Mouse (Mus musculus) frontal cortex, postnatal 36 days (tissue): ENCODE measurements around the gene Ccdc107.

Experiments
- DNase-seq, 2 experiments: peaks; one replicate each; pipeline ENCODE4 v3.0.0; 2022; ENCODE audit warnings: low spot score in 2 of 2

Ccdc107 gene

DNA sequence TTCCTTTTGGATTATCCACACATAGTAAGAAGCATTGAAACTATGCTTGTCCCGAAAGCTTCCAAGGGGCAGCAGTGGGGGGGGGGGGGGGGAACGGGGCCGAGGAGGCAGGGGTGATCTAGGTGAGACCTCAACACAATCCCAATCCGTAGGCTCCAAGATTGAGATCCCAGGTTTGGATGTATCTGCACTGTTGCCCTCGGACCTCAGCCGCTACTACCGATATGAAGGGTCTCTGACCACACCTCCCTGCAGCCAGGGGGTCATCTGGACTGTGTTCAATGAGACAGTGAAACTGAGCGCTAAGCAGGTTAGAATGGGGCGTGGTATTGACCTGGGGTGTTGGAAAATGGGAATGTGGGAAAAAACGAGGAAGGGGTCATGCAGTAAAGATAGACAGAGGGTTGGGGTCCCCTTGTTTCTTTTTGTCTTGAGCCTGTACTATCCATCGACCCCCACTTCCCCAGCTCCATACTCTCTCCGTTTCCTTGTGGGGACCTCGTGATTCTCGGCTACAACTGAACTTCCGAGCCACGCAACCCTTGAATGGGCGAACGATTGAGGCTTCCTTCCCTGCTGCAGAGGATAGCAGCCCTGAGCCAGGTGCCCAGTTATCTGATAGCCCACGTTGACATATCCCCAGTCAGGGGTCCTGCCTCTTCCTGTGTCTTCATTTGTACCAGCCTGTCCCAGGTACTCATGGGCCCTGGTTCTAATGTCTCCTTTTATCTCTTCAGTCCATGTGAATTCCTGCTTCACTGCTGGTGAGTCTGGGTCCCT, 19.2 kb downstream of the Ccdc107 start:
- DNase-seq = no peak

GRCm38 (mm10) chr4:43512653-43513052, 20.0 kb downstream of the Ccdc107 start:
- DNase-seq = no peak

- DNase-seq = no peak
These were observed 20.6 kb downstream of the Ccdc107 start for GRCm38 (mm10) chr4:43513300-43513699.

GRCm38 (mm10) chr4:43513791-43514190, 21.1 kb downstream of the Ccdc107 start:
- DNase-seq = no peak

- no peak for DNase-seq
These were observed 23.3 kb downstream of the Ccdc107 start for GRCm38 (mm10) chr4:43515764-43516708.

GRCm38 (mm10) chr4:43519551-43519950, 26.9 kb downstream of the Ccdc107 start:
- DNase-seq = no peak

DNA sequence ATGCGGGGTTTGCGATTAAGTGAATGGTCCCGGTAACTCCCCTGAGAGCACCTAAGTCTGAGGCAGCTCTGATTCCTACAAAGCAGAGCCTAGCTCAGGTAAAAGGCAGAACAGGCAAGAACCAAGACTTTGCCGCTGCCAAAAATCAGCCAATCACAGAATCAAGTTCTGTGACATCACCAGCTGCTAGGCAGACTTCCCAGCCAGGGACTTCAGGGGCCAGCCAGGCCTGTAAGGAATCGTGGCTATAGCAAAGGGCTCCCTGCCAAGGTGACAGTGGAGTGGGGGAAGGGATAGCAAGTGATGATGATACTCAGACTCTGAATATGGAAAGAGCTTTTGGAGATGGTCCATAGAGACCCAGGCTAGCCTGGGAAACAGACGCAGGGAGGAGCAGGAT, 27.3 kb downstream of the Ccdc107 start:
- peak; percentile 93 for DNase-seq

DNA sequence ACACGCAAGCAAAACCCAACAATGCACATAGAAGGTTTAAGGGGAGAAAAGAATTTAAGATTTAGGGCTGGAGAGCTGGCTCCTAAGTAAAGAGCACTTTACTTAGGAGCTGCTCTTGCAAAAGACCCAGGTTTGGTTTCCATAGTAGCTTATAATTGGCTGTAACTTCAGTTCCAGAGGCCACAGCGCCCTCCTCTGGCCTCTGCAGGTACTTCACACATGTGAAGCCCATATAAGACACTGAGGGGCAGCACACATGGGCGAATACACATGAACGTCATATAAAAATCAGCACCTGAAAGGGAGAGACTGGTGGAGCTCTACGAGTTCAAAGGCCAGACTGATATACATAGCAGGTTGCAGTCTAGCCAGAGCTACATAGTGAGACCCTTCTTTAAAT, 35.2 kb downstream of the Ccdc107 start:
- no peak for DNase-seq

- DNase-seq = no peak
These were observed 35.8 kb downstream of the Ccdc107 start for GRCm38 (mm10) chr4:43528487-43528886.

- no peak for DNase-seq
These were observed 37.4 kb downstream of the Ccdc107 start for GRCm38 (mm10) chr4:43530081-43530501.

GRCm38 (mm10) chr4:43530581-43530980, 37.9 kb downstream of the Ccdc107 start:
- peak; percentile 74 to 84 for DNase-seq

- DNase-seq = no peak
These were observed 40.6 kb downstream of the Ccdc107 start for GRCm38 (mm10) chr4:43533270-43533669.

DNA sequence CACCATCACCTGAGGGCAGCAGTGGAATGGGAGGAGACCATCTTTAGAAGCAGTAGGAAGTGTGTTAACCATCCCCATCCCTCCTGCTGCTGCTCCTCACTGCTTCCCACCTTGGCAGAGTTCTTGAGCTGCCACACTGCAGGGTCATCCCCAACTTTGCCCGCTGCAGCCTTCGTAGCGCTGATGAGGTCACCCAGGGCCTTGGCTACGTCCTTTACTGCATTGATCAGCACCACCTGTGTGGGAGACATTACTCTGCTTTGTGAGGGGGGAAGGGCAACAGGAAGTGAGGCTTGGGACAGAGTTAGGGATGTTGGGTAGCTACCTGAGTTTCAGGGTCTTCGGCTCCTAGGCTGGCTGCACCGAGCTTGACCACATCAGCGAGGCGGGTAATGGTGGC, 42.9 kb downstream of the Ccdc107 start:
- no peak for DNase-seq

DNA sequence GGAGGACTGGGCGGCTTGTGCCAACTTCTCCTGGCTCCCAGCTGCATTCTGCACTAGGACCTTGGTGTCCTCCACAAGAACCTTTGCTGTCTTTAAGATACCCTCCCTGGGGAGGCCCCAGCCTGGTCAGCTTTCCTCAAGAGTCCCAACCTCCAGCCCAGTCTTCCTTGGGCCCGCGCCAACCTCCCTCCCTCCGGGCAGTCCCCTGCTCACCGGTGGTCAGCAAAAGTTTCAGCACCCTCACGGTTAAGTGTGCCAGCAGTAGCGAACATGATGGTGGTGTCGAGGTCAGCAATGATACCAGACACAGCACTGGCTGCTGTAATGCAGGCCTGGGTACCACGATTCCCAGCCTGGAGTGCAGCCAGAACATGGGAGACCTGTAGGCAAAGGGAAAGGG, 43.3 kb downstream of the Ccdc107 start:
- DNase-seq = no peak

DNA sequence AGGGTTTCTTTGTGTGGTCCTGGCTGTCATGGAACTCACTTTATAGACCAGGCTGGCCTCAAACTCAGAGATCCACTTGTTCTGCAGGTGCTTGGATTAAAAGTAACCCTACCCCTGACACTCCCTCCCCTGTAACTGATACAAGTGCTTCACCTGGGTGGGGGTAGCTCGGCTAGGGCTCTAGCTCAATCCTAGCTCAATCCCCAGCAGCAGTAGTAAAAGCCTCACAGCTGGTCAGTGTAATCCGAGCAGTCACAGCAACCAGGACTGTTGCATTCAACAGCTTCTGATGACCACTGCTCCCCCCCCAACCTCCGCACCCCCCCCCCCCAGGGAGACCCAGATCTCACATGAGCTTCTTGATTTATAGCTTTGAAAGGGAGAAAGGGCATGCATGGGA, 49.3 kb downstream of the Ccdc107 start:
- DNase-seq = no peak
